Mouse (Mus musculus) heart, postnatal 14 days (tissue): ENCODE data around the gene Sipa1l2. TPM values are rescaled to one million over a fixed set of nuclear protein-coding genes. Genes with fewer than 3 reads are reported as not detected.
"Not testable (repeated sequence)": the region's sequence is repeated elsewhere in the genome, so short reads cannot be mapped to it uniquely, and the experiment has no call there.

Source experiments
- DNase-seq, 2 experiments: peaks; one replicate each; pipeline ENCODE4 v3.0.0; 2021 to 2022
- intact Hi-C: fragments of 180-260 bp; cut with DNase I; formaldehyde crosslinking; loops from one replicate; pipeline ENCODE4 v1.15.1; 2025
- total RNA-seq, 2 experiments: library from RNA; stranded (reverse); gene quantifications; 2 replicates each; pipeline ENCODE4 v1.2.3; 2021

Sipa1l2 gene
- total RNA-seq, 2 experiments from 2014 or later = 46.6 to 48.3 TPM

DNA sequence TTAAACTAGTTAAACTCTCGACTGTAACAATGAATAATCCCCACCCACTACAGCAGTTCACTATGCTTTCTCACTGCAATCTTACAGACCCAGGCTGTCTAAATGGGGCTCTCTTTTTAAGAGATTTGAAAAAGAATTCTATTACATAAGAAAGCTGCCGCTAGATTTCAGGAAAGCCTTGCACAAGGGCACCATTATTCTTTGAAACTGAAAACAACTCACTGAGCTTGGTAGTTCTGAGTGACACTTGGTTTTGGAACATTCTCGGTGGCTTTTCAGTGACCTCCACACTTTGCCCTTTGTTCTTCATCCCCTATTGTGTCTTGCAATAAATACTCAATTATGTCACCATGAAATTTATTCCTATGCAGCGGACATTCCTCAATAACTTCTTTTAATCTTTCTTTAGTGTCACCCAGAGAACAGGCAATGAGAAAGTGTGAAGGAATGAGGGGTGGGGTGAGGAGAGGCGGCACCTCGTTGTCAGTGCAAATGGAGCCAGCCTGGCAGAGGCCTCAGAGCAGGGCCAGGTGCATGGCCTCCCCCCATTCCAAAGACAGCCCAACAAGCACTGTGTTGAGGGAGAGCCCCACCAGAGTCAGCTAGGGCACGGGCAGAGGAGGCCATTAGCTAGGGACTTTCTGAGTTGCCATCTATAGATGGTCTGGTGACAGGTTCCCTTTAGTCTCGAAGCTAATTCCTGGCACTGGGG, 140.5 kb downstream of the Sipa1l2 start:
- intact Hi-C loops = loop anchor here (5.0 kb wide), 1 partner anchor 257 kb away; no protein-coding TSS in a partner anchor
- DNase-seq = no peak

DNA sequence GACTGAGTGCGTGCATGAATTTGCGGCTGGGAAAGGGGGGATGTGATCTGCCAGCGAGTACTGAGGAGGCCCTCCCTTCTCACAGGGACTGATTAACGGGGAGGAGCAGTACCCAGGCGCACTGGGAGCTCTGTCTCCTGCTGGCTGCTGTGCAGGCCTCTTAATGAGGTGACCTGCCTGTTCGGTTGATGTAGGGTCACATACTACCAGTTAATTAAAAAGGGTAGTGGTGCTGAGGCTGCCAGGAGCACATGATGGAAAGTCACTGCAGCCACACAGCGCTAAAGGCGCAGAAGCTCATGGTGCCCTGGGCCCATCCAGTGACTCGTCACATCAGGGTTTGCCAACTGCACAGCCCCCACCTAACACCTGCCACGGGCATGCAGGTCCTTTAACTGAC, 145.7 kb downstream of the Sipa1l2 start:
- intact Hi-C loops = no loop called here
- DNase-seq = no peak

DNA sequence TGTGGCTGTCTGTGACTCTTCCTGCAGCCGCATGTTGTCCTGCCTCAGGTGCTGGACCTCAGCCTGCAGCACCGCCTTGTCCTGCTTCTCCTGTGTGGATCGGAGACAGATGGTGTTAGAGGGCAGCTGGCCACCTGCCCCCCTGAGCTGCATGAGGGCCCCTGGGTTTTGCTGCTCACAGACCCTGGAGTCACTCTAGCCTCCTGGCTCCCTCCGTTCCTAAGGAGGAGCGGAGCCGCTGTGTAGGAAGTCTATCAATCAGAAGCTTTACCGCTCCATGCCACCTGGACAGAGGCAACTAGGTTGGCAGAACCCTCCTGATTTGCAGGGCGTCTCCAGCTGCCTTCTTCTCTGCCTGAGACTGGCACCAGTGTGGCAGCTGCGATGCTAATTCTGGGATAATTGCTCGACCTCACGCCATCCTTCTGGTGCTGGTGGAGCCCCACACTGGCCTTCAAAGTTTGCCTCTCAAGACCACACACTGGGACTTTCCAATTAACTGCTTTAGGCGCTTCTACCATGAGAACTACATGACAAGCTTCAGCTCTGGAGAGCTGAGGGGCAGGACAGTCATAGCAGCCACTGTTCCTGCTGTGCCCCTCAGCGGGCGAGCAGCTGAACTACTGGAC, 150.3 kb downstream of the Sipa1l2 start:
- DNase-seq = no peak
- intact Hi-C loops = no loop called here

DNA sequence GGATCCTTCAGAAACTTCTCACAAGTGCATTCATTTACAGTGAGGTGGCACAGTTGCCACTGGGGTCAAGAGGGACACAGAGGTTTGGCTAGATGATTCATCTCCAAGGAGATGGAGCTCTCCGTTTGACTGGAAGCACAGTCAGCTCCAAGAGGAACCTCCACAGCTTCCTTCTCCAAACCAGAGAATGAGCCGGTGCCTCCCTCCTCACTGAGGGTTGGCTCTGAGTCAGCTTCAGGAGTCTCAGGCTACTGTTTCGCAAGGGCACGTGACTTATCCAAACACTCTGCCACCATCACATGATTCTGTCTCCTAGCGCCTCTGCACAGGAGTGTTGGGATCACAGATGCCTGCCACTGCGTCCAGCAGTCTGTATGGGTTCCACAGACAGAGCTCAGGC, 153.5 kb downstream of the Sipa1l2 start:
- no peak for DNase-seq
- intact Hi-C loops = no loop called here

DNA sequence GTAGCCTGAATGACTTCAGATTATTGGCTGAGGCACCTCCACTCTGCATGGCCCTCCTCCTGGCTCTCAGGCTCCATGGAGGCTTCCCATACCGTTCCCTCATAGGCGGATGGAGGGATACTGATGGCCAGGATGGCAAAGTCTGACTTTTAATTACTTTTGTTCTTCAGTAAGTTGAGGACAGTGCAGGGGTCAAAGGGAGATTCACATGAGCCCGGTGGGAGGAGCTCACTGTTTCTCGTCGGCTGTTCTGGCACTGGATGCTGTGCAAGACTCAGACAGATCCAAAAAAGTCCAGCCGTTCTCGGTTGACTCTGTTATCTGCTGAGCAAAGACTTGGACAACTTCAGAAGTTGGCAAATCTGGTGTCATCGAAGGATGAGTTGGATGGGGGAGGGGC, 155.0 kb downstream of the Sipa1l2 start:
- no peak for DNase-seq
- intact Hi-C loops = no loop called here

DNA sequence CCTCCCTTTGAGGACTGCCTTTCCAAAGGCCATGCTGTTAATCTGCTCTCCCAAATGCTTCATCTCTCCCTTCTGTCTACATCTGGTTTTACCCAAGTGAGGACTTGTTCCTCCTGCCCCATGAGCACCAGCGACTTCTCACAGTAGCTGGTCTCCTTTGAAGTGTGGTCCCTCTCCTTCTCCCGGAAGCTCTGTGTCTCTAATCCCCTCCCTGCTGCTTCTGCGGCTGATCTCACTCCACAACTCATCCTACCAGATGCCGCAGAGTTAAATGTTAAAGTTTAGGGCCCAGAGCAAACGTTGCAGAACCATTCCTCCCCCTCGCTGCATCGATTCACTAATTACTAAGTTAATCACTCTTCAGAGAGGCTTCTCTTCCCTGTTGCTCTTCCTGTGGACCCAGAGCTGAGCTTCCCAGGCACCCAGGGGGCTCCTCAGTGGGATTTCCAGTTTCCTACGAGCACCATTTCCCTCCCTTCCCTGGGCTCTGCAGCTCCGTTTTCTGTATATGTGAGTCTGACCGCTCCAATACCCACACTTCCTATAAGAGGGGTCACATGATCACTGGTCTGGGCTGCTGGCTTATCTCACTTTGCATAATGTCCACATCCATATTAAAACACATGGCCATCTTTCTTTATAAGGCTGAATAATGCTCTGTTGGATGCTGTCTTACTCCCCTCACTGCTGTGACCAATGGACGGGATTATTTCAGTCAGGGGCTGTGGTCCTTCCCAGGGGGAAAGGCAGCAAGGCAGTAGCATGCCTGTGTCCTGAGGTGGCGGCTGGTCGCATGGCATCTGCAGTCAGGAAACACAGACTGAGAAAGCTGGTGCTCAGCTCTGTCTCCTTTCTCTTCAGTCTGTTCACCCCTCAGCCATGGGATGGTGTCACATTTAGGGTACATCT, 156.4 kb downstream of the Sipa1l2 start:
- no peak for DNase-seq
- intact Hi-C loops = no loop called here

DNA sequence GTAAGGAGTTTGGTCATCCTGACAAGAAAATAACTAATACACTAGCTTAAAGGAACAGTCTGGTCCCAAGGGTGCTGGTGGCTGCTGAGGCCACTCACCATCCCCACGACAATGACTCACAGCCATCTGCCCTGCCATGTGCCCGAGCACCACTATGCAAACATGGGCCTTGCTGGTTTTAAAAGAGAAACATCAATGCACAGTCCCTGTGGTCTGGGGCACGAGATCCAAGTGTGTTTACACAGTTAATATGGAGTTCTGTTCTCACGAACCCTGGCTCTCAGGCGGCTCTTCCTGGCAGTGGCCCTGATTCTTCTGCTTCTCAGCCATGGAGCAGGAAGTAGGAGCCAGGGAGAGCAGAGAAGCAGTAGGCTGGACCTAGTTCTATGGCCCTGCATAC, 159.0 kb downstream of the Sipa1l2 start:
- intact Hi-C loops = no loop called here
- DNase-seq = no peak

DNA sequence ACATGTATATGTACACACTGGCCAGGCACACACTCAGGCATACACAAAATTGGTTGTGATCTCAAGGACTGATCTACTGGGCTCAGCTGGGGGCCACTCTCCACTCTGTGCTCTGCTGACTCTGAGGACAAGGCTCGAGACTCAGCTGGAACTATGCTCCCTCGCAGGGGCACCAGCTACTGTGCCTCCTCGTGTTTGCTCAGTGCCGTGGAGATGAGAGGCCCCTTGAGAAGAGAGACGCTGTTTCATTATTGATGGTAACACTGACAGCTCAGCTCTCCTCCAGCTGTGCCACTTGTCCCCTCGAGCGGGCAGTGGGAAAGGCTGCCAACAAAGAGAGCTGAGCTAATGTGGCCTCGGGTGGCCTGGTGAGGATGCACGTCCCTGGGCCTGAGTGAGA, 161.9 kb downstream of the Sipa1l2 start:
- DNase-seq = no peak
- intact Hi-C loops = no loop called here

DNA sequence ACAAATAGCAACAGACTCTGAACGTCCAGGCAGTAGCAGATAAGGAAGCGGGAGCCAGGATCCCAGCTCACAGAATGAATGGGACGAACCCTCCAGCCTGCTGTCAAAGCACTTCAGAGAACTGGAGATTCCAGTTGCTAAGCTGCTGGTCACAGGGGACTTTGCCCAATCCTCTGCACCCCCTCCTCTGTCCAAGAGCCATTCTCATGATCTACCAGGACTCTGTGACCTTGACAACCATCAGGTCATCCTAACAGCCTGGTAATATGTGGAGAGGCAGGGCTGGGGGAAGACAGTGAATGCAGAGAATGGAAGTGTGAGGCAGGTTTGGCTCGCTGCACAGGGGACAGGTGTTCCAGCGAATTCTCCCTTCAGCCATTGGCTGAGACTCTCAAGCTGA, 163.2 kb downstream of the Sipa1l2 start:
- DNase-seq = no peak
- intact Hi-C loops = no loop called here

DNA sequence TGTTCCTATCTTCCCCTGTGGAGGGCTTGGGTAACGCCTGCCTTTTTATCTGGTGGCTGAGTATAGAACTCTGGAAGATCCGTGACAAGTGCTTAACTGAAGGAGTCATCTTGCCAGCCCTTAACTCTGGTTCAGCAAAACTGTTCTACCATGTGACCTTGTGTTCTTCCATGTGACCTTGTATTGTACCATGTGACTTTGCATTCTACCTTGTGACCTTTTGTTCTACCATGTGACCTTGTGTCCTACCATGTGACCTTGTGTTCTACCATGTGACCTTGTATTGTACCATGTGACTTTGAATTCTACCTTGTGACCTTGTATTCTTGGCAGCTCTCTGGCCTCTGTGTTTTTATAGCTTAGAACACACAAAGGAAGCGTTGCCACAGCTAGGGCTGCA, 168.3 kb downstream of the Sipa1l2 start:
- DNase-seq = no peak
- intact Hi-C loops = no loop called here

DNA sequence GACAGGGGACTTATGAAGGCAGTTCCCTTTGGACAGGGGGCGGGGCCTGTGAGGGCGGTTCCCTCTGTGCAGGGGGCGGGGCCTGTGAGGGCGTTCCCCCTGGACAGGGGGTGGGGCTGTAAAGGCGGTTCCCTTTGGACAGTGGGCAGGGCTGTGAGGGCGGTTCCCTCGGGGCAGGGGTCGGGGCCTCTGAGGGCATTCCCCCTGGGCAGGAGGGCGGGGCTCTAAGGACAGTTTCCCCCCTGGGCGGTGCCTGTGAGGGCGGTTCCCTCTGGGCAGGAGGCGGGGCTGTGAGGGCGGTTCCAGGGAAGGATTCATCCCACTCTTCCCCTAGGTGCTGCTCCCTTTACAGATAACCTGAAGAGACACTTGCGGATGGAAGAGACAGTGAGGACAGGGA, 171.6 kb downstream of the Sipa1l2 start:
- intact Hi-C loops = no loop called here
- DNase-seq = no peak

DNA sequence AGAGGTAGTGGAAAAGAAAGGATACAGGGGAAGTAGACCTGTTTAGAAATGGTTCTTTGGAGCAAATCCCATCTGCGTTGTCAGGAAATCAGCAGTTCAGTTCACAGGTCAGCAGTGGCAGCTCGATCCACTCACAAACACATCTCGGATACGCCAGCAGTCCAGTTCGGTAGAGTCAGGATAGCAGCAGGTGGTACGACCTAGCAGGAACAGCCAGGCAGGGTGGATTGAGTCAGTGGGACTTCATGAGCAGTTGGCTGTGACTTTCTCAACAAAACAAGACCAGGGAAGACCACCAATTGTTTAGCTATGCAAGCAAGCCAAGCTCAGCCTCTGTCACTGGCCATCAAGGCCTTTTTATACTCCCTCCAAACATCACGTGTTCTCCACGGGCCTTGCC, 173.9 kb downstream of the Sipa1l2 start:
- intact Hi-C loops, DNase-seq: not testable (repeated sequence)

DNA sequence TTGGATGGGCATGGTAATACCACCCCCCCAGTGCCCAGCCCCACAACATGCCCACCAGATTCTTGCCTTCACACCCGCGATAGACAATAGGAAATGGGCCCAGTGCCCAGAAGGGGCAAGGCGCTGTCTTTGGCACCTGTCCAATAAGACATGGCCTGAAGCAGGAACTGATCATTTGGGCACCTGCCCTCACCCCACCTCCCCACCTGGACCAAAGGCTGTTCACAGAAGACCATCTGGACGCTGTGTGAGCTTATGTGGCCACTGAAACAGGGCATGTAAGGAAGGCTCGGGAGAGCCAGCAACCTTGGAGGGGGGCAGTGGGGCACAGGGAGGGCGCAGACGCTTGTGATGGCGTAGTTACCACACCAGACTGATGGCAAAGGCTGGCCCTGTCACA, 174.6 kb downstream of the Sipa1l2 start:
- intact Hi-C loops = no loop called here
- DNase-seq = no peak

DNA sequence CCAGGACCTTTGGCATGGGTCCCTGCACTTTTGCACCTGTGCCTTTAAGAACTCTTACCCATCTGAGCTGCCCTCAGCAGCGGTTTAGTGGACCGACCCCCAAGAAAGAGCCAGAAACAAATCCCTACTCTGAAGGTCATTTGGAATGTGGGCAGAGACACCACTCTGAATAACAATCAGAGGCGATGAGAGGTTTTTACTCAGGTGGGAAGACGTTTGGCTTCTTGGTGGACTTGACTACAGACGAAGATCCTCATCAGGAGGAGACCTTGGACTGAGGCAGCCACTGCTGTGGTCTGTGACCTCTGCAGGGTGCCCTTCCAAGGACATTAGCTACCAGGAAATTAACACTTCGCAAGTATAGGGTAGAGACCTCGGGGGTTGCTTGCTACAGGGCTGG, 177.9 kb downstream of the Sipa1l2 start:
- intact Hi-C loops = loop anchor here (5.0 kb wide), 1 partner anchor 44 kb away; no protein-coding TSS in a partner anchor
- no peak for DNase-seq

DNA sequence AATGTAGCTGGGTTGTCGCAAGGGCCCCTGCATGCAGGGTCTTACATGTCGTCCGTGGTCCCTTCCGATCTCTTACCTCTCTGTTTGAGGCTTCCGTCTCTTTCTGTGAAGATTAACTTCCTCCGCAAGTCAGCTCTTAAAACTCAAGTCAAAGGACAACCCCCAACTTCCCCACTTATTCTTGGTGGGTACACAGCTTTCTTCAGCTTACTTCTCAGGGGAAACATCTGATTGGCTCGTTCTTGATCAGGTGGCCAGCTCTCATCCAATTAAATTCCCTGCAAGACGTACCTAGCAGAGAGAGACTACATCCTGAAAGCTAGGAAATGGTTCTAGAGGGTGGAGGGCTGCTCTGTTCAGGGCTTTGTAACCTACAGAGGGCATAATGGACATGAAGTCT, 178.3 kb downstream of the Sipa1l2 start:
- intact Hi-C loops = loop anchor here (5.0 kb wide), 1 partner anchor 44 kb away; no protein-coding TSS in a partner anchor
- DNase-seq = no peak

DNA sequence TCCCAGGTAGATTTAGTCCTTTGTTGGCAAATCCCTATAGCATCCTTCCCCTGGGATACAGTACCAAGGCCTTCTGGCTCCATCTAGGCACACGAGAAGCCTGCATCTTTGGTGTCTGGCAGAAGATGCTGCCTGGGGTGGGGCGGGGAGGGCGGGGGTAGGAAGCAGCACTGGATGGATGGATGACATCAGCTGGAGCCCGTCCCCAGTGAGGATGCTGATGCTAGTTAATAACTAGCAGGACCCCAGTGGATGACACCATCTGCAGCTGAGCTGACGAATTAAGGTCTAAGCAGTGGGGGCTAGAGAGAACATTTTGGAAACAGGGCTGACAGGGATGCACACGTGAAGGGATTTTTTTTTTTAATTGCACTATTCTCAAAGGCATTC, 179.1 kb downstream of the Sipa1l2 start:
- intact Hi-C loops = loop anchor here (5.0 kb wide), 1 partner anchor 43 kb away; no protein-coding TSS in a partner anchor
- no peak for DNase-seq

DNA sequence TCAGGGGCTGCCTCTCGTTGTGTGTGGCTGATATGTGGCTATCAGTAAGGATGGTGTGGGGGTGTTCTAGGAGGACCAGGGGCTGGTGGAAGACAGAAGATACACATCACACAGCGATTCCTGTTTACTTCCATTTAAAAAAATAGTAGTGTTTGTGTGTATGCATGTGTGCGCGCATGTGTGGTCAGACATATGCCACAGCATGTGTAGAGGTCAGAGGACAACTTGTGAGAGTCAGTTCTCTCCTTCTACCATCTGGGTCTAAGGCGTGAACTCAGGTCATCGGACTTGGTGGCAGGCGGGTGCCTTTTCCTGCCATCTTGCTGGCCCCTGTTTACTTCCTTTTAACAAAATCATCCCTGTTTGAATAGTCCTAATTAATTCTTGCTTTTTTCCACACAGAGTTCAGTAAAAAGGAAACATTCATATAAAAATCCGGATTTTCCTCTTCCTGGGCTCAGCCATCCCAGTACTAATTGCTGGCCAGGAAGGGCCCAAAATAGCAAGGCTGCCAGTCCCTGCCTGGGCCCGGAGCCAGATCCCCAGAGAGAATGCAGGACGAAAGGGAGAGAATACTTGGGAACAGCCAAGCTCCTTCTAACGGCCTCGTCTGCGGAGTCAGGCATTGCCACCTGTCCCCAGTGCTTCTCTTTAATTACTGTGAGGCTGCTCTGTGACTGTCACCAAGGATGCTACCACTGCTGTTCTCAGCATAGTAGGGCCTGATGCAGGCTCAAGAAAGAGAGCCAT, 179.7 kb downstream of the Sipa1l2 start:
- peak; percentile 77 to 85 for DNase-seq
- intact Hi-C loops = loop anchor here (5.0 kb wide), 1 partner anchor 43 kb away; no protein-coding TSS in a partner anchor

DNA sequence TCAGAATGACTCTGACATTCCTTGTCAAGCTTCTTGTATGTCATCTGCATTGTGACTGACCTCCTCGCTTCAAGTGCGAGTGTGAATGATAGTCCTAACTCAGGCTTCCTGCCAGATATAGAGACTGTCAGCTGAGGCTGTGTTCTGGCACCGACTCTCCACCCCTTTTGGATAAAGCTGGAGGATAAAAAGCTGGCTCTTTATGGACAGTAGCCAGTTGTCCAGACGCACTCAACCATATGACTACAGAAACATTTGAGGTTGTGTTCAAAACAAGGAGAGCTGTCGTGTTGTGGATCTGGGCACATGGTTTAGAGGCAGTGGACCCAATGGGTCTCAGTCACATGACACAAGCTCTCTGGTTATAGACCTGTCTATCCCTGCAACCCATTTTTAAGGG, 180.3 kb downstream of the Sipa1l2 start:
- intact Hi-C loops = no loop called here
- DNase-seq = peak in 1 of 2 experiments; percentile 67

DNA sequence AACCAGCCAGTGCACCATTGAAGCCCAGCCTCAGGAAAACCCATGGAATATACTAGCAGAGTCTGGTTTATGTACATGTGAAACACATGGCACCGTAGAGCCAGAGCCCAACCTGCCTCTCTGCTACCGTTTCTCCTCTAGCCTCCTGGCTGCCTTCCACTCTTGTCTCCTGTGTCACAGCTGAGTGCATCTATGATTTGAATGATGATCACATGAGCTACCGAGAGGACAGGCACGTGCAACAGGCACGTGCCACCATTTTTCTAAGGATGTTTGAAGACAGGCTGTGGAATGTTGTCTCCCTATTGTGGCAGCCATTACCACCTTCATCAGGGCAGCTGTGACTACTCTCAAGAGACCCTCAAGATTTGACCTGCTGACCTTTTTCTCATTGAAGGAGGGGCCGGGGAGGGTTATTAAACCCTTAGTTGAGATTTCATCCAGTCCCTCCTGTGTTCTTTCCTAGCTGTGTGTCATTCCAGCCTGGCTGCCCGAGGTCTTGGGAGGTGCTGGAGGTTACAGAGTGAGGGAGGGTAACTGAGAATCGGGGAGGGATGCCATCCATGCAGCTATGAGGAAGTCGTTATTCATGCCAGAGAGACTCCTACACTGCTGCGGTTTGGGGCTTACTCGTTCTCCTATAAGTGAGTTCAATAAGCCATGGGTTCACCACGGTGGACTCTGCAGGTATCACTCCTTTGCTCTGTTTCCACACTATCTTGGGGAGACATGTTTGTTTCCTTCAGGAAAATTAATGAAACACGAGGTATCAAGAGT, 181.0 kb downstream of the Sipa1l2 start:
- no peak for DNase-seq
- intact Hi-C loops = no loop called here
